Mouse (Mus musculus): Measurements from ENCODE around the gene Kank4.

GRCm38 (mm10) chr4:98773785-98774184 lies 43.6 kb downstream of the Kank4 start:
- TF ChIP-seq CTCF (IDR thresholded peaks at IDR 0.05; ENCODE audit: borderline replicate concordance, insufficient read depth, low read length): no peak
- no peak for TF ChIP-seq POLR2A (IDR thresholded peaks at IDR 0.05; ENCODE audit: low read depth, low read length)
